Mouse (Mus musculus) subcutaneous adipose tissue, adult 2 months (tissue): ENCODE measurements around the gene Nubp1. TPM values are rescaled to one million over a fixed set of nuclear protein-coding genes. Genes with fewer than 3 reads are reported as not detected.

Experiments used
- polyA plus RNA-seq: library from polyadenylated mRNA; depleted of rRNA; stranded (reverse); fragments of >200 nt; gene quantifications from 2 replicates; pipeline ENCODE4 v1.2.3, GENCODE M21; 2012; ENCODE audit warnings: low replicate concordance; rRNA removed

The Nubp1 gene
- polyA plus RNA-seq, result 22.0 and 41.9 TPM in 2 replicates

GRCm38 (mm10) chr16:10411764-10412746, at the start of gene Nubp1:
TSS of gene Nubp1 (plus strand) at chr16:10411948.

GRCm38 (mm10) chr16:10394699-10395540, 16.8 kb upstream of the Nubp1 start, which contains the start of gene Tekt5:
TSS of gene Tekt5 (minus strand) at chr16:10395490.

GRCm38 (mm10) chr16:10447264-10447594, 35.5 kb downstream of the Nubp1 start, which contains the start of gene Tvp23a:
TSS of gene Tvp23a (minus strand) at chr16:10447362.

Other genes with a start within 250 kb of the Nubp1 start
- 0.17 and 0.59 TPM in 2 replicates for gene Rpl39l, start 241.7 kb upstream of the Nubp1 start, polyA plus RNA-seq
- gene Atf7ip2, start 219.2 kb upstream of the Nubp1 start, polyA plus RNA-seq, result not detected in 2 replicates
- 33.1 and 106 TPM in 2 replicates for gene Emp2, start 98.0 kb upstream of the Nubp1 start, polyA plus RNA-seq
- 0.10 and 0.69 TPM in 2 replicates for gene Tekt5, start 16.5 kb upstream of the Nubp1 start, polyA plus RNA-seq
- gene Tvp23a, start 35.4 kb downstream of the Nubp1 start, polyA plus RNA-seq, result 2.3 and 10.4 TPM in 2 replicates
- 5.9 and 8.8 TPM in 2 replicates for gene Ciita, start 68.1 kb downstream of the Nubp1 start, polyA plus RNA-seq
- 32.2 and 57.5 TPM in 2 replicates for gene Dexi, start 131.1 kb downstream of the Nubp1 start, polyA plus RNA-seq
- 19.8 and 24.7 TPM in 2 replicates for gene Clec16a, start 133.4 kb downstream of the Nubp1 start, polyA plus RNA-seq